Mouse (Mus musculus) MEL-GATA-1-ER (cell line): Measurements from ENCODE around the gene Magi2.
"Not testable (repeated sequence)": the region's sequence is repeated elsewhere in the genome, so short reads cannot be mapped to it uniquely, and the experiment has no call there.

Source experiments
- DNase-seq: peaks from one replicate; pipeline ENCODE4 v3.0.0-alpha.2; 2012; ENCODE audit warnings: low read depth; ENCODE audit errors: extremely low read depth

Gene Magi2

DNA sequence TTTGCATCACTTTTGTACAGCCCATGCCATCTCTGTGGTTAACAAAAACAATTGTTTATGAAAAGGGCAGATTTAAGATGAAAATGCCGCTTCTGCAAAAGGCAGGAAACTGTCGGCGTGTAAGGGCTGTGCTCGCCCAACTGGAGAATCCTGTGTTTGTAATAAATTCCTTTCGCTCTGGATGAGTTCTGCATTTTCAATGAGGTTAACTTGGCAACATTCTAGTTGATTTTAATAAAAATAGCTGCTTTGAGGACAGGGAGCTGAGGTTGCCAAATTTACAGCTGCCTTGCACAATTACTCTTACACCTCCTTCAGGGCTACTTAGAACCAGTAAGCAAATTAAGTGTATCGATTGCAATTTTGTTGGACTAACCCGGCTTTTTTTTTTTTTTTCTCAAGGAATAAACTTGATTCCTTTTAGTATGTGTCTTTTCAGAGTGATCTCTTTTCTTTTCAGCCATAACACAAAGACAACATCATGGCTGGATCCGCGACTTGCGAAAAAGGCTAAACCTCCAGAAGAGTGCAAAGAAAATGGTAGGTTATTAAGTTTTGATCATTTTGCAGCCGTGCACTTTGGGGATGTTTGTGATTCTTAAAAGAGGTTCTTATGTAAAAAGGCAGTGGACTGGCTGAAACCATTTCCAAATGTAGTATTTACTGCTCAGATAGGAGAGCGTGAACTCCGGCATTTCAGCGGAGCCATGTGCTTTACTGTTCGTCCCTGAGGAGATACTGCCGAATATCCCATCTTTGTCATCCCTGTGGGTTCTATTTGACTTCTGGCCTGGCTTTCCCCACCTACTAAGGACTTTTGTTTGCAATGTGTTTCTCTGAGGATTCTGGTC lies 1001.3 kb downstream of the Magi2 start:
- DNase-seq, result no peak

DNA sequence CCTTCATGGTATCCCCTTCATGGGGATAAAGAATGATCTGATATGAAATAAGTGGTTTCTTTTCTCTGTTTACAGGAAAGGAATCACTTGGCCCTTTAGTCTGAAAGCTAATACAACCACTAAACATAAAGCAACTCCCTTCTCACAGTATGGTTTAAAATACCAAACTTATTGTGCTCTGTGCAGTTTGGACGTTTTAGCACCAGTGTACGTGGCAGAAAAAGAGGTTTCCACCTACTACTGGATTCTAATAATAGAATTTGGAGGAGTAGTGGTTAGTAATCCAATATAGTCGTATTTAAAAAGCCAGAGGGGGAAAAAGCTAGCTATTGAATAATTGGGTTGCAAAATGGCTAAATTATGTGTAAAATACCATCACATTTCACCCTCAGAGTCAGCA lies 1005.1 kb downstream of the Magi2 start:
- DNase-seq, result no peak

DNA sequence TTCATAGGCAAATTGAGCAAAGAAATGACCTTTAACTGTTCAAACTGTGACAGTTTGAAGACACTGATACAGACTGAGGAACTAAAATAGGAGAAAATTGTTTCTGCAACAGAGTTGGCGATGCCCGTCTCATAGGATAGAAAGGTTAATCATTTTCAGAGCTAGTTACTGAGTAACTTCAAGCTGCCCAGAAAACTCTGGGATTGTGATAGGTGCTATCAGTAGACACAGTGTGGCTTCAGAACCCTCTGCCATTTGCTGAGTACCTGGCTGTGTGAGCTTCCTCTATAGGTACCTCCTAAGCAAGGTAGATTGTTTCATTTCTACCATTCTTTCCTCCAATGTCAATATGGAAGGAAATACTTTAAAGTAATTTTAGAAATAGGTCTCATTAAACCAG lies 1014.7 kb downstream of the Magi2 start:
- DNase-seq, result no peak

DNA sequence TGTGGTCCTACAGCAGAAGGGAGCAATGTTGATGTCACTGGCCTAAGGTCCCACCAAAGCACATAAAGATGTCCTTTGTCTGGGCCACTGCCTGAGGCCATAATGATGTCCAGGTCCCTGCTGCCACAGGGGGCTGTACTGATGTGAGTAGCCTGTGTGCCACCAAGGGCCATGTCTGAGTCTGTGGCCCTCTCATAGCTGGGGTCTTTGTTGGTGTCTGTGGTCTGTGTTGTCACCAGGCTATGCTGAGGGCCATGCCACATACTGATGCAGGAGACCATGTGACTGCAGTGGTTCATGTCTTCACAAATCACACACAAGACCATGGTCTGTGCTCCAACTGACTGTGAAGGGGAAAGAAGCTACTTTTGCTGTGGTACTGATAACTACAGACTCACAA lies 1015.7 kb downstream of the Magi2 start:
- no peak for DNase-seq

DNA sequence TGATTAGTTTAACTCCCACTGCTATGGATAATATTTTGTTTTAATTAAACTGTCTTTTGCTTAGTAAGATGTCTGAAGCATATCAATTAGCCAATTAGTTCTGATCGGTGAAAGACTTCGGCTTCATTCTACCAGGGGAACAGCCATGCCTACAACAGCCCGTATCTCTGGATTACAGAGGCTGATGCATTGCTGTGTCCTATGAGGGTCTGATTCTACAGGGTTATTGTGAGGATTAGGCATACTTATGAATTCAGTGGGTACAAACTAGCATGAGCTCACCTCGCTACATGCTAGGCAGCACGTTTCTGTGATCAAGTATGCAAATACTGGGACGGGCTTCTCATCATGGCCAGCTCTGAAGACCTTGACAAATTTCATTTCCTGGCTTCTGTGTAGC lies 1022.5 kb downstream of the Magi2 start:
- DNase-seq, result no peak

DNA sequence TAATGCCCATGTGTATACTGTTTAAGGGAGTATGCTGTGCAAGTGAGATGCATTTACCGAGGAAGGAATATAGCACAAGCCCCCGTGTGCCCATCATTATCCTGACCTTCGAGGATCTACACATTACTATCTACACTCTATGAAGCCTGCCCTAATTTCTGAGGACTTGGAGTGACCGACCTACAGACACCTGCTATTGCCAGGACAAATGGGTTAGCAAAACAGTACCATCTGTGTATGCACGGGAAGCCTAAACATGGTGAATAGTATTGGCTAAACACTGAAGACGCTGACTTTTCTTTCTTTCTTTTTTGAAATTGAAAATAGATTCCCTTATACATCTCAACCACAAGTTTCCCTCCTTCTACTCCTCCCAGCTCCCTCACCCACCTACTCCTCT lies 1024.7 kb downstream of the Magi2 start:
- no peak for DNase-seq

DNA sequence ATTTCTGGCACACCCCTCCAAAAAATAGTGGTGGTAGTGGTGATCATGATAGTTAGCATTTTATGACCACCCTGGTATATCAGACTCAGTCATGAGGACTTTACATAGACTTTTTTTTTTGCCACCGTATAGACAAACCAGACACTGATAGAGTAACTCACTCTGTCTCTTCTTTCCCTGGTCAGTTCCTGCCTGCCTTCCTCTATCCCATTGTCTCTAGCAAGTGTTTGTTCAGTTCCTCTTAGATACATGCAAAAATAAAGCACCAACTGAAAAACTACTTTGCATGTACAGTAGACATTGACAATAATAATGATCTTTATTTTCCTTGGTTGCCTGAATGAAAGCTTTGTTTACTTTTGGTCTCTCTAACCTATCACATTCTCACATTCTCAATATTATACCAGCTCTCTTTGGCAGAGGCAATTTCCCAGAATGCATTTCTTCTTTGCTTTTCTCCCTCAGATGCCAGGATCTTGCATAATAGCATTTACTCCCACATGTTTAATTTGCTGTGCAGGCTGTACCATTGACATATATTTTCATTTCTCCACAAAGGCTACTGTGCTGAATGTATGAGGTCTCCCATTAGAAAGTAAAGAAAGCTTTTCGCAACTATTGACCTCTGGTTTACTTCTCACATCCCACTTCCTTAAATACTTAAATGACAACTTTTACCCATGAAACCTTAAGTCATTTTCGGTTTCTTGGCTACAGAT lies 1029.5 kb downstream of the Magi2 start:
- no peak for DNase-seq

DNA sequence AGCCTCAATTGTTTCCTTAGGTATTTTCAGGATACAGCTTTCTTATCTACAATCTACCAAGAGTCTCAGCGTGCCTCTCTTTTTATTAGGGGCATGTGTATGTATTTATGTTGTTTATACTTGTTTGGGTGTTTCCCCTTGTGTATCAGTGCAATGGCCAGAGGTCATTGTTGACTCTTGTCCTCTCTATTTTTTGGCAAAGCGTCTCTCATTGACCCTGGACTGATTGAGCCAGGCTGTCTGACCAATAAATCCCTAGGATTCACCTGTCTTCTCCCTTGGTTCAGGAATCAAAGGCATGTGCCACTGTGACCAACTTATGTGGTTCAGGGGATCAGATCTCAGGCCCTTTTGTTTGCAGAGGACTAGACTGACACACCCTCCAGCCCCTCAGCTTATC lies 1030.1 kb downstream of the Magi2 start:
- DNase-seq, result no peak

DNA sequence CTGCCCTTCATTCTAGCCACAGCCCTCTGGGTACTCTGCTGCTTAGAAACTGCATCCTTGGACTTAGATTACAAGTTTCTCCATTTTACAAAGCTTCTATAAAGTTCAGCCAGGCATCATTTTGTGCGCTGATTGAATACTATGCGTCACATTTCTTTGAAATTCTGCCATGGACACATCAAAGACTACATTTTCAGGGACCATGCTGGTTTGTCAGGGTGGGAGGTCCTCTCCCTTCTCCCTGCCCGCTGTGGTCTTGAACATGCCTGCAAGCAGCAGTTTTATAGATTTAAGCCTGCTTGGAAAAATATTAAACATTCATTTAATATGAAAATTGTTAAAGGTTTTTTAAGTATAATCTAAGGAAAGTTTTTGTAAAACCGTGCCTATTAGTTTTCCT lies 1030.6 kb downstream of the Magi2 start:
- DNase-seq, result no peak

DNA sequence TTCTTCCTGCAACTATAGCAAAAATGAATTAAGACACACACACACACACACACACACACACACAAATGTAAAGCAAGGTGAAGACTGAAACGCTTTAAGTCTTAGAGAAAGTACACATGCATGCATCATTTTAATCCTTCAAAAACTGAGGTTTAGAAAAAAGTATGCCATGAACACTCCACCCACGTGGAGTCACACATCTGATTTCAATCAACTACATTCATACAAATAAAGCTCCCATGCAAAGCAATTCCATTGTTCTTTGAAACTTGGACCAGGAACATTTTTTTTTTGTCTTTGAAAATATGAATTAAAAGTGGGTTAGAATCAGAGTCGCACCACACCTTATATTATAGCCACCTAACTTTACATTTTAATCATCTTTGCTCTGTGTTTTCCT lies 1032.9 kb downstream of the Magi2 start:
- DNase-seq, result no peak

DNA sequence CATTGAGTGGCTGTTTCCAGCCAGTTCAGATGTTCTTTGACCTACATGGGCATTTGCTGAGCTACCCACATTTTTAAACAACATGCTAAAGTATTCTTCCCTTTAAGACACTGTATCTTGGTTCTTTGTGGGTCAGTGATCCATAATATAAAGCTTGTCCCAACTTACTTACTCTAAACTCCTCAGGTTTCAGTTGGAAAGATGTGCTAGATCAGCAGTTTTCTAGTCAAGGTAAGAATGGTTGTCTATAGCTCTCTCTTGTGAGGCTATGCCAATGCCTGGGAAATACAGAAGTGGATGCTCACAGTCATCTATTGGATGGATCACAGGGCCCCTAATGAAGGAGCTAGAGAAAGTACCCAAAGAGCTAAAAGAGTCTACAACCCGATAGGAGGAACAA lies 1045.8 kb downstream of the Magi2 start:
- not testable (repeated sequence) for DNase-seq

DNA sequence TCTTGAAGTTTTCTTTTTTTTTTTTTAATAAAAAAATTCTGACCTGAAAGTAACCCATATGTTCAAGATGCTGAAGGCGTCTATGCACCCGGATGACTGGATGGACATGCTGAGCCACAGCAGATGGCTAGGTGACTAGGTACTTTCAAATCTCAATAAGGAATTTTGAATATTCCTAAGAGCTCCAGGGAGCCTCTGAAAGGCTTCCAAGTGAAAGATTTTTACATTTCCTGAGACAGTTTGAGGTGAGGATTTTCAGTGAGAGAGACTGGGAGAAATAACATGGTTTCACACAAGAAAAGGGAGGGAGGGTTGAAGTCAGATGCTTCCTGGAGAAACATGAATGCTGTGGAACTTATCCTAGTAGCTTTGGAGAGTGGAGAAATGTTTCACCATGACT lies 1048.8 kb downstream of the Magi2 start:
- no peak for DNase-seq

DNA sequence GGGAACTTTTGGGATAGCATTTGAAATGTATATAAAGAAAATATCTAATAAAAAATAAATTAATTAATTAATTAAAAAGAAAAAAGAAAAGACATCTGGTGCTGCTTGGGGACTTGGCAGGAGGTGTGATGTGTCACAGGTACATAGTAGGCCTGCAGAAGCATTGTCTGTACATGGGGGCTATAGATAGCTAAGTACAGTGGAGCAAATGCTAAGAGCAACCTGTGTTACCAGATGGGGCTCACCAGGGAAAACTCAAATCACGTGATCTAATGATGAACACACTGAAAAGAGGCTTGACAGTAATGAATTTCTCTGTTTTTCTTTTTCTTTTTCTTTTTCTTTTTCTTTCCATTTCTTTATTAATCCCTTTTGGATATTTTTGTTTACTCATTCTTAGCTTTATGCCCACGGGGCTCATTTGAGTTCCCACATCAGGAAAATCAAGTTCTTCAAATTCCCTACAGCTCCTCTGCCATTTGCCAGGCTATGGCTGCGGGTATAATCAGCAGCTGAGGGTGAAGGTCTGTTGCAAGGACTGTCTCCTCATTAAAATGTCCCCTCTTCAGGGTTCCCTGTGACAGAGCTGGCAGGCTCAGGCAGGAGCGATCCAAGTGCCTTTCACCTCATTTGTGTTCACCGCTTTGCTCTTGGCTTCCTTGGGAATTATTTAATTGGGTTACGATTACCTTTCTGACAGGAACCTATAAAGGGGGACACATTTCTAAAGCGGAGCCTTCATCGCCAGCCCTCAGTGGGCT lies 1058.4 kb downstream of the Magi2 start:
- no peak for DNase-seq

DNA sequence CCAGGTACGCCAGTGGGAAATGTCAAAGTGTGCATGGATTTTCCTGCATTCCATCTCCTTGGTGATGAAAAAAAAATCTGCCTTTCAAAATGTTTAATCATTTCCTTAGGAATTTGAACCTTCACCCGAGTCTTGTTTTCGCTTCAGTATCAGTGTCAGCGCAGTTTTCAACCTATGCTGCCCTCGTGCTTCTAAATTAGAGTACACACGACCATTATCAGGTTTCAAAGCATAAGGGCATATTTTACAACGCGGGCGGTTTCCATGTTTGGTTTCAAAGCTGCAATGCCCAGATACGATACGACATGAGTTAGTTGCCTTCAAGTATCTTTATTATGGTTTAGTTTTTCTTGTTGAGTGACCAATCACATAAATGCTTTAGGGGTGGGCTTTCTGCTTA lies 1067.7 kb downstream of the Magi2 start:
- no peak for DNase-seq

DNA sequence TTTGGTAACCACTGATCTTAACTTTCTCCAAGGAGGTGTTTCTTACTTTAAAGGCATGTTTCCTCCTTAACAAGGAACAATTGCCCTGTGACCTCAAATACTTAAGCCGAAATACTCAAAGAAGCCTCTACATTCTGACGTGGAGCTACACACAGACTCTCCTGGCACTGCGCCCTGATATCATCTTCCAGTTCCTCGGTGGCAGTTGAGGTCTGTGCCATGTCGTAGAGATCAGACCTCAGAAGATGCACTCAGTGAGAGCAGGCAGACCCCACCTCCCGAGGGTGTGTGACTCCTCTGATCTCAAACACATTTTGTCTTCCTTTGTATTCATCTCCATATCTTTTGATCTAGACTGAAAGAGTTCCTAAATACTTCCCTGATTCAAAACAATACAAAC lies 1073.0 kb downstream of the Magi2 start:
- DNase-seq, result no peak

DNA sequence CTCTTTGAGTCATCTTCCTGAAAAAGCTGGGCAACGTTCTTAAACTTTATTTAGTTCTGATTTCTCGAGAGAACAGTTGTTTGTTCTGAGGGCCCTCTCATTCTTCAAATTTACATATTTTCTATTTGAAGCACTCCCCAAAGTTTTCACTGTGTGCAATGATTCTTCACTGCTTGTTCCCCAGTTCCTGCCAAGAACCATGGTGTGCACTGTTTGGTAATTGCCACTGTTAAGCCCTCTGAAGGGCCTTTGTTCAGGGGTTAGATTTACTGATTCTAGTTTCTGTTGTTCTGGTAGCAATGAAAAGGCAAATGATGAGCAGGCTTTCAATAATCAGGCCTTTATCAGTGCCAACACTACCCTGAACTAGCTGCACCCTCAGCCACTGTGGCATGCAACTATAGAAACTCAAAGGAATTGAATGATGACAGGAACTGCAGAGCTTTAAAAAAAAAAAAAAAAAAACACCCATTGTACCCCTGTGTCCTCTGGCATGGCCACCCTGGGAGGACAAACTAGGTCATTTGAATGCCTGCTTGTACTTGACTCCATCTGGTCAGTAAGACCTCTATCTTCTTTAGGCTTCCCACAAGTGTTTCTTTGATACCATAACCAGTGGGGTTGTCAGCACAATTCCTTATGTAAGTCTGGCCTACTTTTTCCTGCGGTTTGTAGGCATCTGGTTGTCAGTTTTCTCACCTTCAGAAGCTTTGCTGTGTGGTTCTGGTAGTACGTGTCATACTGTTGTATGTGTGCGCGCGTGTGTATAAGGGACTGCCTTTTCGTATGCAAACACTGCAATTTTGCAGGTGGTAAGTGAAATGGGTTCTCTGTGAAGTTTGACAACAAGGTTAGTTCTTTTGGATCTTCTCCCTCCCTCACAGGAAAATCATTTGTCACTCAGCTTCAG lies 1076.5 kb downstream of the Magi2 start:
- DNase-seq, result no peak

DNA sequence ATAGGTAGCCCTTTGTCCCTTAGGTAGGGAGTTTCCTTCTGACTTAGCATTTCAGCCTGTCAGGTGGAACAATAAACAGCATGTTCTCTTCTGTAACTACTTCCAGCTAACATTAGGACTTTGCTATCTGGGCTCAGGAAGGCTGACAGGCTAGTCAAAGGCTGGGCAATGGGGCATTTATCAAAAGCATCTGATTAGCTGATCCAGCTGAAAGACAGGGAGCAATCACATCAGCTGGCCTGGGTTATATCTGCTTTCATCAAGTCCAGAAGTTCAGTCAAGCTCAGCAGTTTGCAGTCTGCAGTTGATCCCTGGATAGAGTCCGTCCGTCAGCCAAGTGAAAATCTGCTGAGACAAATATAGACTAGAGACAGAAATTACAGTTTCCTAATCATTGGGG lies 1094.1 kb downstream of the Magi2 start:
- no peak for DNase-seq

DNA sequence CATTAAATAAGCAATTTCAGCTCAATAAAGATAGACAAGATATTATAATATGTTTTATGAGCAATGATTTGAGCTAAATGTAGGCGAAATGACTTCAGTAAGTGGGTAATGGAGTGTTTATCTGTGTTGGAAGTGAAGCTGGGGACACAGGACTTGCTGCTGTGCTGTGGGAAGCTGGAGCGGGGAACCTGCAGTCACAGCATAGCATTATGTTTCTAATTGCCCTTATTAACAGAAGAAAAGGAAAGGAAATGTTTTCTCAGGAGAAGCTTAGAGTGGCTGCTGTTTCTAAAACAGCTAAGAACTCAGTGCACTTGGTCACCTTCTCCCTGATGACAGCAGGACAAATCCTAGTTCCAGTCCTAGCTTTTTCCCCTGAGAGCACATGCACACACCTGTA lies 1098.5 kb downstream of the Magi2 start:
- no peak for DNase-seq

DNA sequence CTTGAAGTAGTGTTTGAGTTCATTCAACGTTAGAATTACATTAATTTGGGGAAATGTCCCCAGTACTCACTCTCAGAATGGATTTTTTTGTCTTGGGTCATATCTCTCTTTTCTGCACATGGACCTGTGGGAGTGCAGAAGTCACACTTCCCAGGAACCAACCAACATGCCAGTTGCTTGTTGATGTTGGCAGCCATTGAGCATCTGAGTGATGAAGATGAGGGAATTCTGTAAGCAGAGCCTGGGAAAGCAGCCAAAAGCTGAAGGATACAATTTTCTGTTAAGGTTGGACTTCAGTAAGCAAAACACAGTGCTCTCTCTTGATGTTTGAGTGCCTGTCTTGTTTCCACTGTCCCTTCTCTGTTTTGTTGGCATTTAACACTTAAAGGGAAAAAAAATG lies 1102.1 kb downstream of the Magi2 start:
- no peak for DNase-seq

DNA sequence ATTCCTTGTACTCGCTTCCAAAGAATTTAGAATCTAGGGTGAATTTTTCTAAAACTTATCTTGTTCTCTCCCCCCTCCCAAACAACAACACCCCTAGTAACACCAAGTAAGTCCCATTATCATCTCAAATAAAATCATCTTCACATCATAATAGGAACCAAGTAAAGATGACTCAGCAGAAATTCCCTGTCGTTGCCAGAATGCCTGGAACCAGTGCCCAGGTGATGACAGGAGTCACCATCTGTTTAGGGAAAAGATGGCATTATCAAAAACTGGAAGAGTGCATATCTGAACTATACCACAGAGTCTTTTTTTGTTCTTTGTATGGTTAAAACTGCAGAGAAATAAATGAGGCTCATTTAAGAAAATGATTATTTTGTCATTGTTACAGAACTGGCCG lies 1103.2 kb downstream of the Magi2 start:
- no peak for DNase-seq

DNA sequence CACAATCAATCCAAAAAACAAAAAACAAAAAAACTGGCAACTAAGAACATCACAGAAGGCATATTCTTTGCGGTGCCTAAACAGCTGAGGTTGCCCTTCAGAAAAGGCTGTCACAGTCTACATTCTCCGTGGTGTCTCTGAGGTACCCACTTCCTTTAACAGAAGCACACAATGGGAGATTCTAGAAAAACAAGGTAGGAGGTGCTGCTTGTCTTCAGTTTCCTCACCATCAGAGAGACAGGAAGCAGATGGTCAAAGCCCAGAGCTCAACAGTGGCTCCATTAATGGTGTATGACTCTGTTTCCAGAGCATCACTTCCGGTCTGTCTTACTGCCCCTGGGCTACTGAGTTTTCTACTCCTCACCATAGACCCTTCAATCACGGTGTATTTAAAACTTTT lies 1105.7 kb downstream of the Magi2 start:
- no peak for DNase-seq
